Mouse (Mus musculus): Measurements from ENCODE around the gene Abce1. TPM values are rescaled to one million over a fixed set of nuclear protein-coding genes. Genes with fewer than 3 reads are reported as not detected.

Gene Abce1
- total and polyA plus RNA-seq, 2 experiments, result 10.3 to 68.6 TPM

DNA sequence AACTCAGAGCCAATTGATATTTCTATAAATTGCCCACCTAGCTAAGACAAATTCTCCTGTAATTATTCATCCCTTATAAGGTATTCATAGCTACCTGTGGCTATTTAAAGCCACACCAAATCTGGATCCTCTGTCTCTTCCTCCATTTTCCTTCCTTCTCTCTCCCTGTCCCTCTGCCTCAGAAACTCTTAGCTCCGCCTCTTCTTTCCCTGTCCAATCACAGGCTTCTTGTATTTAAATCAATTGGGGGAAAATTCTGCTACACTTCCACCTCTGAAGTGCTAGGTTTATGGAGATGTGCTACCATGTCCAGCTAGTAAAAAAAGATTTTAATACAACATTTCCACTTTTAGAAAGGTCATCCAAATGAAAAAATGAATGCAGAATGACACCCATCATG lies 76.0 kb downstream of the Abce1 start:
- H3K27me3 ChIP-seq (ENCODE audit: control insufficient read depth, insufficient read depth, low read length), result no peaks in the 10 kb centered on the region
- no peak for TF ChIP-seq POLR2A (IDR thresholded peaks at IDR 0.05; ENCODE audit: extremely low read depth, insufficient read depth, low read length)
- no peak for TF ChIP-seq CTCF (IDR thresholded peaks at IDR 0.05; ENCODE audit: low read depth, low read length)

More for the DNA sequence above, 76.0 kb downstream of the Abce1 start:
- 92% methylated on average over 1 of the region's 1 CpGs for WGBS
- Histone ChIP-seq H3K4me1 (ENCODE audit: control insufficient read depth, insufficient read depth, low read length) (peaks cover 2% of the 10 kb centered on the region), H3K79me2 (ENCODE audit: control insufficient read depth, insufficient read depth, low read length) (no peaks in the 10 kb centered on the region; the same call in 1 of the 2 replicates), H3K27ac (replicated peaks; ENCODE audit: insufficient read depth, low read depth, low read length) (no peak overlapping the region), H3K36me3 (ENCODE audit: control insufficient read depth, insufficient read depth, low read length) (no peaks in the 10 kb centered on the region), H3K4me3 (ENCODE audit: insufficient read depth, low read depth, low read length) (no peak overlapping the region), H3K9ac (ENCODE audit: low read depth, low read length) (no peak overlapping the region)
- DNase-seq (ENCODE audit: extremely low read depth, low read depth, low spot score), result no peak

Other genes starting within 250 kb of the Abce1 start
- 19.2 and 20.2 TPM in 2 replicates for gene Otud4, start 72.1 kb downstream of the Abce1 start, total RNA-seq (2014; rRNA removed)
- 8.6 and 9.4 TPM in 2 replicates for gene Otud4, start 72.1 kb downstream of the Abce1 start, polyA plus RNA-seq (2012; rRNA removed)
- gene Anapc10, start 80 bp upstream of the Abce1 start, total RNA-seq (2014; rRNA removed), result 1.4 and 1.9 TPM in 2 replicates
- 0.35 and 0.55 TPM in 2 replicates for gene Anapc10, start 80 bp upstream of the Abce1 start, polyA plus RNA-seq (2012; rRNA removed)

All from liver, adult 2 months (tissue).